Mouse (Mus musculus) cerebellum, postnatal 25 days (tissue): Measurements from ENCODE around the gene Tubd1.

ENCODE experiments used
- DNase-seq, 2 experiments: peaks; one replicate each; pipeline ENCODE4 v3.0.0; 2021; ENCODE audit warnings: mixed read lengths in 2 of 2

Tubd1 gene

DNA sequence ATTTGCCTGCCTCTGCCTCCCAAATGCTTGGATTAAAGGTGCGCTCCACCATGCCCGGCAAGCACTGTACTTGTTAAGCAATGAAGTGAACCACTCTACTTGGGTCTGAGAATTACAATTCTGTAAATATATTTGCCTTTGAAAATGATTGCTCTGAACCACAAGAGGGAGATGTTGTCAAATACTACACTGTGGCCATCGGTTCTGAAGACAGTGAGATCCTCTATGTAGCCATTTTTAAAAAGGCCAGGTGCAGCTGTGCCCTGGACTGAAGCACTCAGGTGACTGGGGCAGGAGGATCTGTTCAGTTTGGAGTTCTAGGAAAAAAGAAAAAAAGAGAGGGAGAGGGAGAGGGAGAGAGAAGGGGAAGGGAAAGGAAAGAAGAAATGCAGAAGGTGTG, 23.6 kb downstream of the Tubd1 start:
- DNase-seq, result no peak

DNA sequence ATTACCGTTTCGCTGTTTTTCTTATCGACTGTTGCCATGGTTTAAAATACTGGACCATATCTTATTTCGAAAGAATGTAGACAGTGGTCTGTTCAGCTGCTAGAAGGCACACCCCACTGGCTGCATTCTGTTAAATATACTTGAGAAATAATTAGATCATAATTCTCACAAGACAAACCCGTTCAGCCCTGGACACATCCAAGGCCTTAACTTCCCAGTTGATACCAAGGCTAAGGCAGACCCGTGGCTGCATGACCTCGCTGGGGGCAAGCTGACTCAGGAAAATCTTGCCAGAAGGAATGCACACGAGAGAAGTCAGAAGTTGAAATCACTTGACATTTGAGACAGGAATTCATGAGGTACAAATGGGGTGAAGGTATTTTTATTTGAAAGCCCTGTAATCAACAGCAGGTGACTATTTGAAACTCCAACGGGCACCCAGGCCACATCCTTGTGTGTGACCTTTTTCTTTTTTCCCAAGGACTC, 25.5 kb downstream of the Tubd1 start:
- DNase-seq, result no peak

DNA sequence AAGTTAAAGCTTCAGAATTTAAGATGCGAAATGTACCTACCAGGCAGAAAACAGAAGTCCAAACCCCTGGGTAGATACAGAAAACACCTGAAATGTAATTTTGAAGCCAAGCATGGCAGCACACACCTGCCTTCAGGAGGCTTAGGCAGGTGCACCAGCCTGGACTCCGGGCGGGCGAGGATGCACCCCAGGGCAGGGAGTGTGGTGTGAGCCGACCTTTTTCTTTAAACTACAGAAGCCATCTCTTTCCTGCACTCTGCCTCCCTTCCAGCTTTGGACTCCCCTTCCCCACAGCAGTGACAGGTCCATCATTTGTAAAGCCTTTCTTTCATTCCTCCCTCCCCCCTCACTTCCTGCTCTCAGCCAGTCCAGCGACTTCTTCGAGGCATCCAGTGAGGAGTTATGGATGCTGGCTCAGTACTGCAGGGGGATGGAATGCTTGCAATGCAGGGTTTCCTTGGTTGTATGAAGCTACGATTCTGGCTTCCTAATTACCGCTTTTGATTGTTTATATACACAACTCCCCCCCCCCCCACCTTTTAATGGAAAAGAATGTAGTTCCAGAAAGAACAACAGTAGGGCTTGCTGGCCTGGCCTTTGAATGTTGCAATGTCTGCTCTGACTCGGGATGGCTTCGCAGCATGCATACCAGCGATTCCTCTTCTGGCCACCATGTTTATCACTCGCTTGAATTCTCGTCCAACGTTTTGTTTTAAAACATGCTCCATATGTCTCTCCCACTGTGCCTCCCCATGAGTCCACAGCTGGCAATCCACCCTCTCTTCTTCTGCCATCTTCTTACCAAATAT, 26.5 kb downstream of the Tubd1 start:
- DNase-seq, result peak; percentile 23 to 25

DNA sequence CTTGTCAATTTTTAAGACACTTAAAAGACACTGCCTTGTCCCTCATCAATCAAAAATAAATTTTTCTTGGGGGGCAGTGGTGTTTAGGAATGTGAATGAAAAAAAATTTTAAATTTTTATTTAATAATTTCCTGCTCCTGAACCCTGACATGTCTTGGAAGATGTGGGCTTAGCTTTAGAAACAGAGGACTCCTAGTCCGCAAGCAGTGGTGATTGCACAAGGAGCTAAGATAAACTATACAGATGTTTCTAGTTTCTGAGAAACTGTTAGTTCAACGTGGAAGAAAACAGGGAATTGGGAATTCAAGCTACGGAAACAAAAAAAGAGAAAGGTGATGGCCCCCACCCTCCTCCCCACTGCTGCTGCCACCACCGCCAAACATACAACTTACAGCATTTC, 27.1 kb downstream of the Tubd1 start:
- DNase-seq, result no peak

DNA sequence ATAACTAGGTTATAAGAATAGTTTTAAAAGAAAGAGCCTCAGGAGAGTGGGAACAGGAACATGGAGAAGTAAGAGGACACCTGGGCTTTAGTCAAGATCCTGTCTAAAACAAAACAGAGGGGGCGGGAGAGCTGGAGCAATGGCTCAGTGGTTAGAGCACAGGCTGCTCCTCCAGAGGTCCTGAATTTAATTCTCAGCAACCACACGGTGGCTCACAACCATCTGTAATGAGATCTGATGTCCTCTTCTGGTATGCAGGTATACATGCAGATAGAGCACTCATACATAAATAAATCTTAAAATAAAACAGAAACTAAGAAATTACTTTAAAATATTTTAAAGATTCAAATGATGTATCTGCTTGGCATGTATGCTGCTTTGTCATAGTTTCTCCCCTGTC, 27.8 kb downstream of the Tubd1 start:
- DNase-seq, result no peak

DNA sequence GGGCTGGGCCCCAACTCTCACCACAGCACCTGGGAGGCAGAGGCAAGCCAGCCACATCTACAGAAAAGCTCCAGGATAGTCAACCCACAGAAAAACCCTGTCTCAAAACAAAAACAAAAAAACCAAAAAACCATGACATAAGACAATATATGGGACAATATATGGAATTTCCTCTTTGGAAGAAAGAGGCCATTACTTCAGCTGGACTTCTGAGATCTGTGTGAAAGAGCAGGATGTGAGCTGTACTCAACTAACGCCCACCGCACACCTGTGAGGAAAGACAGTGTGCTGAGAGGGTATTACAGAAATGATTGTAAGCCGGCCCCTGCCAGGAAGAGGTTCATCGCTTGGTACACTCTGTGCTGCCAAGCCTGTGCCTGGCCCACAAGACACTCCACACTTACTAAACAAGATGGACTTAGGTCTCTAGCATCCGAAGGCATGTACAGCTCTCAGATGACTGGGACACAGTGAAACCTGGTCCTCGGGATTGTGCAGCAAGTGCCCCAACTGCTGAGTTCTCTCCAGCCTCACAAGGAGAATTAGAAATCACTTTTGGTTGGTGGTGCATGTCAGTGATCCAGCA, 28.9 kb downstream of the Tubd1 start:
- no peak for DNase-seq

DNA sequence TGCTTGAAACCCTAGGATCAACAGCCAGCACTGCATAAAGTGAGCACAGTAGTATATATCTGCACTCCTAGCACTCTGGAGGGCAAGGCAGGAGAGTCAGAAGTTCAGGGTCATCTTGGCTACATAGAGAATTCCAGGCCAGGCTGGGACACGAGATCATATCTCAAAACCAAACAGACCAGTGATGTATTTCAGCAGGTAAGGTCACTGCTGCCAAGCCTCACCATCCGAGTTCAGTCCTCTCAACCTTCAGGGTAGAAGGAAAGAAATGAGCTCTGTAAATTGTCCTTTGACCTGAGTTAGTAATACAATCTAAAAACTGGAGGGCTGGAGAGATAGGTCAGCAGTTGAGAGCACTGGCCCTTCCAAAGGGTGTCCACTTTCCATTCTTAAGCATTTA, 29.6 kb downstream of the Tubd1 start:
- DNase-seq, result no peak

DNA sequence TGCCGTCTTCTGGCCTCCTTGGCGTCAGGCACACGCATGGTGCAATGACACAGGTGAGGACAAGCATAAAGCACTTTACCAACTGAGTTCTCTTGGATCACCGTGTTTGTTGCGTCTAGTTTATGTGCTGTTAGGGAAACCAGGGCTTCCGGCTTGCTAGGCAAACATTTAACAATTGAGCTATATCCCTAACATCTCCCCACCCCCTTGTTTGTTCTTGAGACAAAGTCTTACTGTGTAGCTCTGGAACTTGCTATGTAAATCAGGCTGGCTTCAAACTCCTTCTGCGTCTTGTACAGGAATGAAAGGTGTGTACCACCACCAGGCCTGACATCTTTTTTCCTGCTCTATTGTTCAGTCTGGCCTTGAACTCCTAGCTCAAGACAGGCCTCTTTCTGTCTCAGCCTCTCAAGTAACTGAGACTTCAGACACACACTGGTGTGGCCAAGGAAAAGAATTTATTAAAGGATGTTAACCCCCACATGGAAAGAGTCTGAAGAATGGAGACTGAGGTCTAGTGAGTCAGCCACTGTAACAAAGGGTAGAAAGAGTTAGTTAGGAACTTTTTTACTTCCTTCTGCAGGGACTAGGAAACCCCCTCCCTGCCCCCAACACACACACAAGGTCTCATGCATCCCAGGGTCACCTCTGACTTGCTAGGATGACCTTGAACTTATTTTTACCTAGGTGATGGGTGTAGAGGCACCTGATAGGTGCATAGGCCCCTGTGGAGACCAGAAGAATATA, 31.0 kb downstream of the Tubd1 start:
- no peak for DNase-seq

DNA sequence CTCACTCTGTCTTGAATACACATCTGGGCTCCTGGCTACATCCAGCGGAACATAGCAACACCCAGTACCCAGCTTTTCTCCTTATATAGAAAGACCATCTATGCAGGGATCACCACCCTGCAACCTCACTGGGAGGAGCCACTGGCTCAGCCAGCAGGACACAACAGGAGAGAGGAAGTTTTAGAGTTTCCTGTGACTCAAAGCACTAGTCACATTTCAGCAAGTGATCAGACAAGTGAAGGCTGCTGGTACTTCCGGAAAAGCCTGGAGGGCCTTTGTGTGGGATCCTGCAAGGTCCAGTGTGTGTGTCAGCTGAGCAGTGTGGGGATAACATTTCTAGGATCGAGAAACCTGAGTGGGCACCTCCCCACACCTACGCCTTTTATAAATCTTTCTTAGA, 32.4 kb downstream of the Tubd1 start:
- DNase-seq, result no peak

DNA sequence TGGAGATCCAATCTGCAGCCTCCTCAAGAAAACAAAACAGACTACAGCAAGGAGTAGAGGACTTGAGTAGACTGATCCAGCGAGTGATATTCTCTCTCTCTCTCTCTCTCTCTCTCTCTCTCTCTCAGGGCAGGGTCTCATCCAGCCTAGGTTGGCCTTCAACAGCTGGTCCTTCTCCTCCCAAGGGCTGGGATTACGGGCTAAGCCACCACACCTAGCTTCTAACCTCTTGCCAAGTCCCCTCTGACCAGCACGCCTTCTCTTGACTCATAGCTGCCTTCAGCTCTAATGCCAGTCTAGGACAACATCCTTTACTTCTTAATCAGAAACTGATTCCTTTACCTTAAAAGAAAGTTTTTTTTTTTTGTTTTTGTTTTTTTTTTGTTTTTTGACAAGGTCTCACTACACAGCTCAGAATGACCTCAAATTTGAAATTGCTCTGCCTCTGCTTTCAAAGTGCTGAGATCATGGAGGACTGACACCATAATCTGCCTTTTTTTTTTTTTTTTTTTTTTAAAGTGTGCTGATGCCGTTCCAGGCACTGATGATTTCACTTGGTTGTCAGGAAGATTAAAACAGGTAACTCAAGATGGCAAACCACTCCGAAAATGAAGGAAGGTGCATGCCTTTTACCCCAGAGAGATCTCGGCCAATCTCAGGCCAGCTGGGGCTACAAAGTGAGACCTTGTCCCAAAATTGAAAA, 33.5 kb downstream of the Tubd1 start:
- DNase-seq, result no peak

DNA sequence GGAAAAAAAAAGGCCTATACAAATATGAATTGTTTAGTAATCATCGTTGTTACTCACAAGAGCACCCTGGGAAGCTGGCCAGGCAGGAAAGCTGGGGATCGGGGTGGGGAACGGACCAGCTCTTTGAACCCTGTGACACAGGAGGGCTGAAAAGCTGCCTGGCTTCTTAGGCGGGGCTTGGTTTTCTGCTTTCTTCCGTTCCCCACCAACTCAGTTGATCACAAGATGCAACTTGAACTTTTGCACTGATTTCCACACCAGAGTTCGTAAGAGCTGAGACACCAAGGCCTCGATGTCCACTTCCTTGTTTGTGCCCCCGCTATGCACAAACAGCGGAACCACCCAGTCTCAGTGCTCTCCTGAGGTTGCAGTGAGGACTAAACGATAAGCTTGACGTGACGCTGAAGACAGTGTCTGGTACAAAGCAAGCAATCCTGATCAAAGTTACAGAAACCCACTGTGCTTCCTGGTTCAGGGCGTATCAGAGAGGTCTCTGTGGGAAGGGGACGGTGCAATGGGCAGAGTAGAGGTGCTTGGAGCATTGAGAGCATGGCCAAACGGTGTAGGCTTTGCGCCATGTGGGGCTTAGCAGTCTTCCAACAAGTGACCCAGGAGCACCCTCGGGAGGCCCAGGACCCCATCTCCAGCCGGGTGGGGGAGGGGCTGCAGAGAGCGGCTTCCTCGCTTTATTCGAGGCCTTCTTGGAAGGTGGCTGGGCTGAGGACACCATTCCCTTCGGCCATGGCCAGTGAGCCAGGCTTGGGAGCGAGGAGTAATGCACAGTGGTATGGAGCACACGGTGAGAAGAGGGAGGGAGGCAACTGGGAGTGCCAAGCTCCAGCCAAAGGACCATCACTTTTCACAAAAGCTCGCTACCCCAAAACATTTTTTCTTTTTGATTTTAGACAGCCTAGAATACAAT, 34.3 kb downstream of the Tubd1 start:
- no peak for DNase-seq

DNA sequence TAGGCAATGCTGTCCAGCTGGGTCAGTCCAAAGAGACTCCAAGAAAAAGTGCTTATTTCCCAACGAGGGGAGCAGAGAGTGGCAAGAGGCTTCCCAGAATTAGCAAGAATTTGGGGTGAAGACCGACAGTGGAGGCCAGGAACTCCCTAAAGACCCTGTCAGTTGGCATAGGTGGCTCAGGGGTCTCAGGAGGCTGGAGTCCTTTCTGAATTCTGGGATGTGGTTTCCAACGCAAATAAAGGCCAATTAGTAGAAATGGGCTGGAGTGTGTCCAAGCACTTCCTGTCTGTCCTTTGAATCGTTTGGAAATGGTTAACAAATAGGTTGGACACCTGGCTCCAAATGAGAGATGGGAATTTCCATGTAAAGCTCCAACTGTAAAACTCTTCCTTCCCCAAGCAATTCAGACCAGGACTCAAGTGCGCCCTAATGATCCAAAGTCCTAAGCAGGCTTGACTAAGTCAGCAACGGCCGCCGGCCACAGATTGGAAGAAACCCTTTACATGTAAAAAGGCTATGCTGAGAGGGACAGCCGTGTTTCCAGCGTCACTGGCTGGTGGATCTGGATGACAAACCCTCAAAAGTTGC, 35.0 kb downstream of the Tubd1 start:
- DNase-seq, result no peak

DNA sequence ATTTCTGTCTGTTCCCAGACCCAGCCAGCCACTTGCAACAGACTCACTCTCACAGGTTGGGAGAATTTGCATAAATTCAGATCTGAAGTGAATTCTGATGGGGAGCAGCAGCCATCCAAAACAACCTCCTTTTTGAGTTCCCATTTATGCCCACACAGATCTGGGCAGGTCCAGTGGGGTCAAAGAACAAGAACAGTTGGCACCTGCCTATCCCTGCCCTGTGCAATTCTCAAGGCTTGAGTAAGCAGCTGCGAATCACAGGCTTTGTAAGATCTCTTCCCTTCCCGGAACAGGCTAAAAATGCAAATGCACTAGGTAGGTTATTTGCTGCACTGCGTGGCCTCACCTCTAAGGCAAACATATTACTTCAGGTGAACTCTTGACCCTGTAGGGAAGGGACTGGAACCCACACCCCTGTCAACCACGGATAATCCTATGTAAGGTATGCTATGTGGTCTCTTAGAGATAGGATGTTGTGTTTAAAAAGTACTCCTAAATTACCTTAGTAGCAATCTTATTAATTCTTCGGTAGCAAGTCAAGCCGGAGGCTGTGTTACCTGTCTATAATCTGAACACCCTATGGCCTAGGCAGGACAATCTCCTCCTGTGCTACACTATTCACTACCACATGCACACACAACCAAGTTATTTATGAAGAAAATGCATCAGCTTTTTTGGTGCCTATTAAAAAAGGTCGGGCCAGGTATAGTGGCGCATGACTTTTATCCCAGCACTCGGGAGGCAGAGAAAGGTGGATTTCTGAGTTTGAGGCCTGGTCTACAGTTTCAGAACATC, 35.7 kb downstream of the Tubd1 start:
- no peak for DNase-seq

DNA sequence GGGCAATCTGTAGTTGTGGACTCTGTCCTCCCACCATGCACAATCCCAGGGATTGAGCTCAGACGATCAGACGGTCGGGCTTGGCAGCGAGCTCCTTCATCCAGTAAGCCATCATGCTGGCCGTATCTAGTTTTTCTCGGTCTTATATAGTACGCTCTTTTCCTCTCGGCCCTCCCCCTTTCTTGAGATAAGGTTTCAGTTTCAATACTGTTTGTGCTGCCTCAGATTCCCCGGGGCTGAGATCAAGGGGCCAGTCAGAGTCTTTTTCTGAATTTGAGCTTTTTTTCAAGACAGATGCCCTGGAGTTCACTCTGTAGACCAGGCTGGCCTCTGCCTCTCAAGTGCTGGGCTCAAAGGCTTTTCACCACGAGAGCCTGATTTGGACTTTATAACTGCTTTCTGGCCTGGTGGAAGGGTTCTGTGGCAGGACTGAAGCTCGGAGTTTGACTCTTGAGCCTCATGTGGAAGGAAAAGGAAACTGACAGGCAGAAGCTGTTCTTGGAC, 36.5 kb downstream of the Tubd1 start:
- no peak for DNase-seq

DNA sequence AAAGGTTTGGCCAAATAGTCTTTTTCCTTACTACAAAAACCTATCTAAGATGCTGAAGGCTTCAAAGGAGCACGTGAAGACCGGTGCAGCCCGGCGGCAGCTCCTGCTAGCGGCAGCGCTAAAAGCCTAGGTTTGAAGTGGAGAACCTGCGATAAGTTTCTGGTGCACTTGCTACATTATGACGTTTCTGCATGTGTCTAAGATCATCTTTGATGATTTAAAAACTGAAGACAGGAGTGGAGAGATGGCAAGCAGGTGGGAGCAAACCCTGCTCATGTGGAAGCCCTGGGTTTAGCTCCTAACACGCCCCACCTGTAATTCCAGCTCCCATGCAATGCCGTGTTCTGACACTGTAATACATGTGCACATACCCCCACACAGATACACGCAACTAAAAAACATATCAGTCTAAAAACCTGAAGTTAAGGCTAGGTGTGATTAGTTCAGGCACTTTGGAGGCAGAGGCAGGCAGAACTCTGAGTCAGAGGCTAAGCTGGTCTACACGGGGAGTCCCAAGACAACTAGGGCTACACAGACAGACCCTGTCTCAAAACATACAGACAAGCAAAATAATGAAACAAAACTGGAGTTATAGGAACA, 37.3 kb downstream of the Tubd1 start:
- no peak for DNase-seq

DNA sequence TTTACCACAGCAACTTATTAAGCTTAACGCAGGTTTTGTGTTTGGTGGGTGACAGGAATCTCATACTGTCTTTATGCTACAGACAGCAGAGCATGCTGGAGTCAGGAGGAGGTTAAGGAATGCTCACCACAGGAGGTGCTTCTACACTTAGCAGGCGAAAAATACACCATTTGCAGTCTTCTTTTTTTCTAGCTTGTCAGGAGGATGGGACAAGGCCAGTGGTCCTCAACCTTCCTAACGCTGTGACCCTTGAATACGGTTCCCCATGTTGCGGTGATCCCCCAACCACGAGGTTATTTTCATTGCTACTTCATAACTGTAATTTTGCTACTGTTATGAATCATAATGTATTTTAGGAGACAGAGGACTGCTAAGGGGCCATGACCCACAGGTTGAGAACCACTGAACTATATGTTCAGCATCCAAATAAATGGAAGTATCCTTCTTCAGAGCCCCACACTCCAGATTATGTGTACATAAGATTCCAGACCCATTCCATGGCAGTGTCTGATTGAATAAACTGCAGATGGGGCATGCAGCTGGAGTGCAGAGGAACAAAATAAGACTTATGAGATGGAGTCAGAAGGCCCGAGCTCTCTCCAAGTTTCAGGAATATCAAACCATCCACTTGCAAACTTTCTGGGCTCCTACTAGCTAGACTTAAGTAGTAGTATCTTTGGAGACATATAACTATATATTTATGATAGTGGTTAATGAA, 37.9 kb downstream of the Tubd1 start:
- DNase-seq, result no peak

DNA sequence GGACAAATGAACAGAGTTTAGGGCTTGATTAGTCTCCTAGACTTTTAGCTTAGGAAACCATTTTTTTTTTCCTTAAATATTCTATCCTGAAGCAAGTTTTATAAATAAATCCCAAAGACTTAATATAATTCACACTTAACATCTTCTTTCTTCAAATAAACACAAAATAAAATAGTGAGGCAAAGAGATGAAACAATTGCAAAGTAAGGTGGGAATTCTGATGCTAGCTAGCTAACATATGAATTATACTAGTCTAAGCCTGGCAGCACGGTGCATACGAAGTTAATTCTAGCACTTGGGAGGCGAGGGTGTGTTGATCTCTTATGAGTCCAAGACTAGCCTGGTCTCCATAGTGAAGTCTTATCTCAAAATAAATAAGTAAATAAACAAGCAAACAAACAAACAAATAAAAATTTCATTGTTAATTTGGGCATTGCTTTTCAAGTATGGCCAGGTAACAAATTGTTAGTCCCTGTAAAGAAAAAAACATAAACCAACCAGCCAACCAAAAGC, 38.6 kb downstream of the Tubd1 start:
- no peak for DNase-seq

DNA sequence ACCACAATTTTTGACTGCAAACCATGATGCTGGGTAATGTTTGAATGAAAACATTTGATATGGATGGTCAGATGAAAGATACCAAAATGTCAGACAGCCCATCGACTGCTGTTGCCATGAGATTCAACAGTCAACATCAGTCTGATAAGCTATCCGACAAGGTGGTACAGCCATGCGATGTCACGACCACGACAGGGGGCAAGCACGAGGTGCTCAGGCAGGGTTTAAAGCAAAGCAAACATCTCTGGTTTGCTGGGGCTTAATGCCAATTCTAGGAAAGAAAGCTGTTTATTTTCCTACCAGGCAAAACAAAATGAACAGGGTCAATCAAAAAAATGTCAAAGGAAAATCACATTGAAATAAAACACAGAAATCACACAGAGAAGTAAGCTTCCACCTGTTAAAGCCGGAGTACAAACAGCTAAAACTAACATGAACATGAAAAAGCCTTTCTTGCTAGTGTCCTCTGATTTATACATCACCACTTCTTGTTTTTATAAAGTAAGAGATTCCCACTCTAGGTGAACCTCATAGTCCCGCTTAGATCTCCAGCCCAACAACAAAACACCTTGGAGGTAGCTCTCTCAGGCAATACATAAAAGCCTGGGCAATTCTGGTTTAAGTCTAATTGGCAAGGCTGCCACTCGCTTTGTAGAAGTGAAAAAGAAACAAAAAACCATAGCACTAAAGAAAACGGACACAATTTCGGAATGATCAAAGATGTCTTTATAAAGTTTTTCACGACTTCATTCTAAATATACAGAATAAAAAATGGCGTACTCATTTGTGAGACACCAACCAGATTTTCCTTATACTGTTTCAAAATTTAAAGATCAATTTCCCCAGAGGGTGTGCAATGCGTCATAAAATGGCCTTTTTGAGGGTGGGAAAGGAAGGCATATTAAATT, 39.5 kb downstream of the Tubd1 start:
- DNase-seq, result no peak
